8 mouse cellular contexts compared by ENCODE assay signal in the genomic region with DNA sequence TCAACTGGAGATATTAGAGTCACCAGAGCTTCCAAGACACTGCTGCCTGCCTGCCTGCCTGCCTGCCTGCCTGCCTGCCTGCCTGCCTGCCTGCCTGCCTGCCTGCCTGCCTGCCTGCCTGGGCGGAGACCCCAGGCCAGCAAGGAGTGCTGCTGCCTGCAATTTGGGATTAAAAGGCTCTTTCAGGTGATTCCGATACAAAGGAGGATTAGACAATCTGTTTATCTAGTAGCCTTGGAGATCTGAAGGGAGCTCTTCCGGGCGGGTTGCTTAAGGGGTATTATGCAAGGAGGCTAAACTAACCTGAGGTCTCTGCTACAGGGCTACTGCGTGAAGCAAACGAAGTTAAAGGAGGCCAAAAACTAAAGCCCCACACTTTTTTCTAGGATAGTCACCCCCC. TPM values are rescaled to one million over a fixed set of nuclear protein-coding genes. Genes with fewer than 3 reads are reported as not detected.
DNase-seq lines count a peak whose midpoint lies in the region; ATAC-seq and TF ChIP-seq lines count a peak whose summit lies in the region.

No protein-coding gene starts in this region.

- no peak for TF ChIP-seq CTCF in kidney, adult 2 months (conservative IDR thresholded peaks at IDR 0.05; ENCODE audit: insufficient read depth, insufficient read length, low read depth, low read length)

- no peaks in the 10 kb centered on the region for H3K27me3 ChIP-seq in kidney, adult 2 months (replicated peaks; ENCODE audit: control insufficient read depth, insufficient read depth, low read length)
- H3K27me3 ChIP-seq in forebrain, embryonic 11.5 days (ENCODE audit: control insufficient read depth, insufficient read depth, low read length) = no peaks in the 10 kb centered on the region
- no peaks in the 10 kb centered on the region for H3K27me3 ChIP-seq in limb, embryonic 15.5 days
- H3K27me3 ChIP-seq in neural tube, embryonic 13.5 days = no peaks in the 10 kb centered on the region

- H3K4me2 ChIP-seq in forebrain, embryonic 11.5 days (ENCODE audit: low read depth, low read length, severe bottlenecking) = peak overlapping the region; percentile 81
- H3K4me2 ChIP-seq in limb, embryonic 15.5 days = peak overlapping the region; percentile 80
- peak overlapping the region; percentile 91 for H3K4me2 ChIP-seq in neural tube, embryonic 13.5 days

- TF ChIP-seq POLR2A in kidney, adult 2 months (IDR thresholded peaks at IDR 0.05; ENCODE audit: low read depth, low read length) = no peak

- H3K27ac ChIP-seq in kidney, adult 2 months (ENCODE audit: insufficient read depth, low read depth, low read length) = peak overlapping the region; percentile 67
- no peak overlapping the region for H3K27ac ChIP-seq in forebrain, embryonic 11.5 days (ENCODE audit: low read depth, low read length)
- H3K27ac ChIP-seq in limb, embryonic 15.5 days = peak overlapping the region; percentile 62
- H3K27ac ChIP-seq in neural tube, embryonic 13.5 days (replicated peaks) = no peak overlapping the region

- peak overlapping the region; percentile 86; the same call in 1 of the 2 replicates for H3K4me3 ChIP-seq in kidney, adult 2 months (ENCODE audit: insufficient read depth, low read depth, low read length)
- H3K4me3 ChIP-seq in forebrain, embryonic 11.5 days (ENCODE audit: low read depth, low read length) = peak overlapping the region; percentile 57
- peak overlapping the region; percentile 90 for H3K4me3 ChIP-seq in limb, embryonic 15.5 days
- peak overlapping the region; percentile 71 for H3K4me3 ChIP-seq in neural tube, embryonic 13.5 days

- H3K4me1 ChIP-seq in kidney, adult 2 months (ENCODE audit: control insufficient read depth, insufficient read depth, low read length) = peaks cover 15% of the 10 kb centered on the region
- peaks cover 13% of the 10 kb centered on the region; the same call in 1 of the 2 replicates for H3K4me1 ChIP-seq in forebrain, embryonic 11.5 days (replicated peaks; ENCODE audit: control insufficient read depth, insufficient read depth, low read length)
- H3K4me1 ChIP-seq in limb, embryonic 15.5 days = peaks cover 62% of the 10 kb centered on the region
- H3K4me1 ChIP-seq in neural tube, embryonic 13.5 days (replicated peaks) = peaks cover 74% of the 10 kb centered on the region

- H3K36me3 ChIP-seq in kidney, adult 2 months (ENCODE audit: control insufficient read depth, insufficient read depth, low read length) = no peaks in the 10 kb centered on the region
- peaks cover 2% of the 10 kb centered on the region; the same call in 1 of the 2 replicates for H3K36me3 ChIP-seq in forebrain, embryonic 11.5 days (ENCODE audit: control insufficient read depth, insufficient read depth, low read length)
- H3K36me3 ChIP-seq in limb, embryonic 15.5 days = peaks cover 21% of the 10 kb centered on the region
- H3K36me3 ChIP-seq in neural tube, embryonic 13.5 days = peaks cover 21% of the 10 kb centered on the region

- ATAC-seq in forebrain, embryonic 11.5 days (replicated peaks; ENCODE audit: low FRiP score) = no peak
- ATAC-seq in limb, embryonic 15.5 days (ENCODE audit: insufficient number of reproducible peaks, low FRiP score, low TSS enrichment, low read depth) = no peak
- ATAC-seq in neural tube, embryonic 13.5 days (ENCODE audit: low read depth) = no peak
- ATAC-seq in erythroid progenitor cell, adult 5-6 weeks (replicated peaks; ENCODE audit: low FRiP score, poor library complexity, severe bottlenecking) = no peak

- H3K9me3 ChIP-seq in forebrain, embryonic 11.5 days (ENCODE audit: control insufficient read depth, low read length) = no peaks in the 10 kb centered on the region
- H3K9me3 ChIP-seq in limb, embryonic 15.5 days = no peaks in the 10 kb centered on the region
- H3K9me3 ChIP-seq in neural tube, embryonic 13.5 days = no peaks in the 10 kb centered on the region

- DNase-seq in kidney, adult 2 months = no peak
- no peak for DNase-seq in kidney, postnatal 14 days
- DNase-seq in forebrain, embryonic 11.5 days (ENCODE audit: low spot score) = no peak
- DNase-seq in right cerebral cortex, postnatal 10 days (ENCODE audit: low spot score in 2 of 2) = no peak
- no peak for DNase-seq in frontal cortex, adult 2 months (ENCODE audit: extremely low spot score in 1 of 2, low spot score in 1 of 2)

- 58% methylated on average over 6 of the region's 6 CpGs for WGBS in kidney, adult 2 months
- WGBS in forebrain, embryonic 11.5 days = 26% methylated on average over 6 of the region's 6 CpGs
- WGBS in limb, embryonic 15.5 days = 35% methylated on average over 6 of the region's 6 CpGs
- 60% methylated on average over 6 of the region's 6 CpGs for WGBS in neural tube, embryonic 13.5 days

- H3K9ac ChIP-seq in forebrain, embryonic 11.5 days (ENCODE audit: low read length) = no peak overlapping the region; the same call in 1 of the 2 replicates
- H3K9ac ChIP-seq in limb, embryonic 15.5 days = 0 out of 2 replicates have a peak overlapping the region, but pooled peaks have one; percentile 17
- peak overlapping the region; percentile 91 for H3K9ac ChIP-seq in neural tube, embryonic 13.5 days

RNA-seq across cellular contexts. Expression of gene Kctd10, which starts 1.4 kb away (rescaled TPM):
- polyA plus RNA-seq in kidney, adult 2 months (2012; rRNA removed) = 63.5 and 63.8 TPM in 2 replicates
- polyA plus RNA-seq in forebrain, embryonic 11.5 days (2014; fragmentation: Nextera tagmentation; extraction: Ambion mirVana) = 86.4 and 93.3 TPM in 2 replicates
- polyA plus RNA-seq in limb, embryonic 15.5 days (2015; fragmentation: Nextera tagmentation; extraction: Ambion mirVana) = 112 and 117 TPM in 2 replicates
- 73.0 and 82.3 TPM in 2 replicates for polyA plus RNA-seq in neural tube, embryonic 13.5 days (2015; fragmentation: Nextera tagmentation; extraction: Ambion mirVana)
- 5.0 and 10.5 TPM in 2 replicates for total RNA-seq in erythroid progenitor cell, adult 5-6 weeks (2015; ENCODE audit: low replicate concordance)
- total RNA-seq in erythroid progenitor cell, adult 5-6 weeks (2017; ENCODE audit: low replicate concordance) = 11.4 and 12.7 TPM in 2 replicates
- polyA plus RNA-seq in frontal cortex, adult 2 months (2012; rRNA removed) = 56.8 and 57.4 TPM in 2 replicates

RNA-seq across cellular contexts. Expression of gene Ube3b, which starts 1.5 kb away (rescaled TPM):
- polyA plus RNA-seq in kidney, adult 2 months (2012; rRNA removed) = 70.9 and 81.9 TPM in 2 replicates
- polyA plus RNA-seq in forebrain, embryonic 11.5 days (2014; fragmentation: Nextera tagmentation; extraction: Ambion mirVana) = 52.9 and 59.6 TPM in 2 replicates
- polyA plus RNA-seq in limb, embryonic 15.5 days (2015; fragmentation: Nextera tagmentation; extraction: Ambion mirVana) = 39.6 and 41.9 TPM in 2 replicates
- polyA plus RNA-seq in neural tube, embryonic 13.5 days (2015; fragmentation: Nextera tagmentation; extraction: Ambion mirVana) = 40.3 and 42.5 TPM in 2 replicates
- 19.3 and 27.0 TPM in 2 replicates for total RNA-seq in erythroid progenitor cell, adult 5-6 weeks (2015; ENCODE audit: low replicate concordance)
- 12.9 and 21.7 TPM in 2 replicates for total RNA-seq in erythroid progenitor cell, adult 5-6 weeks (2017; ENCODE audit: low replicate concordance)
- 80.8 and 85.5 TPM in 2 replicates for polyA plus RNA-seq in frontal cortex, adult 2 months (2012; rRNA removed)

Comparison
In these comparisons a context has a peak if more than half of its experiments do, and no peak if none do; other contexts are left out.
1. H3K27ac ChIP-seq: peak in kidney, adult 2 months (single experiment) and limb, embryonic 15.5 days (single experiment); none in forebrain, embryonic 11.5 days (single experiment) and neural tube, embryonic 13.5 days (single experiment).
2. Peak in every context shown above with its lines, with median percentiles within 50 percentile points of each other: H3K4me3 ChIP-seq and H3K4me2 ChIP-seq.